Comparison of ENCODE assay signal across 31 mouse cellular contexts in the genomic region with DNA sequence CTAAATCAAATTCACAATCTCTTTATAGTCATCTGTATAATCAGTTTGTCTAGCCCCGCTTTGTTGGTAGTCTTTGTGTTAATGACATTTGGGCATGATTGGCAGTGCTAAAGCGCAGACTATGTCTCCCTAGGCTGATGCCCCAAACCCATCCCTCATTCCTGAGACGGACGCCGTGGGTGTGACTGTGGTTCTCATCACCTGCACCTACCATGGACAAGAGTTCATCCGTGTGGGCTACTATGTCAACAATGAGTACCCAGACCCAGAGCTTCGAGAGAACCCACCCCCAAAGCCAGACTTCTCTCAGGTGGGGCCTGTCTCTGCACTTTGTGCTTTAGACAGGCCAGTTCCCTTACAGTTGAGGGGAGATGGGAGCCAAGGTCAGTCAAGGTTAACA. TPM values are rescaled to one million over a fixed set of nuclear protein-coding genes. Genes with fewer than 3 reads are reported as not detected.
"Had no signal": no experiment of that assay in that cellular context is flagged by ENCODE, and none has a peak within 500 bp of the region (broad histone marks: within the 10 kb centered on the region; RNA-seq: fewer than 3 reads in every experiment).

No protein-coding gene starts in this region.

- DNase-seq: left cerebral cortex, postnatal 4 days; liver; liver, embryonic 13.5 days; liver, postnatal 0 days; lung, adult 18-20 months; lung, adult 2 months; lung, embryonic 14.5 days; lung, postnatal 10 days; lung, postnatal 14 days; lung, postnatal 36 days; lung, postnatal 4 days; midbrain, embryonic 14.5 days had no signal

- H3K9ac ChIP-seq: limb, embryonic 12.5 days; limb, embryonic 13.5 days; limb, embryonic 15.5 days; liver, embryonic 12.5 days; liver, embryonic 13.5 days; liver, embryonic 14.5 days; liver, embryonic 15.5 days; liver, postnatal 0 days; lung, embryonic 14.5 days; lung, embryonic 15.5 days; midbrain, embryonic 12.5 days; midbrain, embryonic 13.5 days; midbrain, embryonic 15.5 days; neural tube, embryonic 12.5 days had no signal

- H3K4me1 ChIP-seq: neural tube, embryonic 12.5 days had no signal

- H3K4me3 ChIP-seq: limb, embryonic 10.5 days; limb, embryonic 12.5 days; limb, embryonic 13.5 days; limb, embryonic 15.5 days; liver, embryonic 12.5 days; liver, embryonic 13.5 days; liver, embryonic 15.5 days; lung, embryonic 15.5 days; megakaryocyte, embryonic 14.5 days; midbrain, embryonic 10.5 days; midbrain, embryonic 12.5 days; midbrain, embryonic 13.5 days; midbrain, embryonic 15.5 days; myocyte; neural tube, embryonic 12.5 days had no signal

- H3K27ac ChIP-seq: limb, embryonic 10.5 days; limb, embryonic 12.5 days; limb, embryonic 13.5 days; limb, embryonic 15.5 days; liver, embryonic 12.5 days; liver, embryonic 13.5 days; liver, embryonic 14.5 days; liver, embryonic 15.5 days; lung, embryonic 15.5 days; macrophage; midbrain, embryonic 10.5 days; midbrain, embryonic 12.5 days; midbrain, embryonic 13.5 days; midbrain, embryonic 15.5 days; neural tube, embryonic 12.5 days had no signal

- H3K27me3 ChIP-seq: limb, embryonic 12.5 days; limb, embryonic 13.5 days; limb, embryonic 15.5 days; liver, embryonic 12.5 days; liver, embryonic 13.5 days; liver, embryonic 15.5 days; lung, embryonic 15.5 days; megakaryocyte, embryonic 14.5 days; midbrain, embryonic 12.5 days; midbrain, embryonic 13.5 days; midbrain, embryonic 15.5 days; neural tube, embryonic 12.5 days had no signal

- H3K36me3 ChIP-seq: midbrain, embryonic 15.5 days had no signal

RNA-seq across cellular contexts. Expression of gene Gm10644, which starts 12.7 kb away (rescaled TPM):
- total RNA-seq: megakaryocyte-erythroid progenitor cell, adult 5-6 weeks had no signal

RNA-seq across cellular contexts. Expression of gene 1700067K01Rik, which starts 33.6 kb away (rescaled TPM):
- total RNA-seq: megakaryocyte, adult 5-6 weeks; monocyte, adult 5-6 weeks had no signal
- polyA plus RNA-seq: macrophage had no signal
